Mouse (Mus musculus): ENCODE results near the gene Gstp3. TPM values are rescaled to one million over a fixed set of nuclear protein-coding genes. Genes with fewer than 3 reads are reported as not detected.

The Gstp3 gene
- total and polyA plus RNA-seq, 2 experiments from 2014 or later = not detected

DNA sequence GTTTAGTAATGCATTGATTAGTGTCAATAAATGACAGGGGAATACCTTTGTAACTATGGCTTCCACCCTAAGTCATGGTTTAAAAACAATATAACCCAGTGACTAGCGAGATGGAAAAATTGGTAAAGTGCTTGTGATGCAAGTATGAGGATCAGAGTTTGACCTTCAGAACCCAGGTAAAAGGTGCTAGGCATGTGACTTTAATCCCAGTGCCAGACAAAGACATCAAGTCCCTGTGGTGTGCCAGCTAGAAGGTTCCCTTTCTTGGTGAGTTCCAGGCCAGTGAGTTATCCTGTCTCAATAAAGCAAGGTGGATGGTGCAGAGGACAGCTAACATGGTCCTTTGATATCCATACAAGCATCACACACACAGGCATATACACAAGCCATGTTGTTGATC, 16.2 kb upstream of the Gstp3 start:
- H3K4me3 ChIP-seq (ENCODE audit: low read depth, low read length) = no peak overlapping the region
- H3K9me3 ChIP-seq (replicated peaks; ENCODE audit: control insufficient read depth, low read length) = no peaks in the 10 kb centered on the region
- no peak overlapping the region for H3K27ac ChIP-seq (ENCODE audit: low read depth)
- no peaks in the 10 kb centered on the region for H3K4me1 ChIP-seq (ENCODE audit: control insufficient read depth, insufficient read depth)
- H3K27me3 ChIP-seq (ENCODE audit: control insufficient read depth, insufficient read depth, low read length) = no peaks in the 10 kb centered on the region
- 87% methylated on average over 1 of the region's 1 CpGs for WGBS
- no peak for TF ChIP-seq EP300 (IDR thresholded peaks at IDR 0.05; ENCODE audit: low read depth)
- TF ChIP-seq CTCF (IDR thresholded peaks at IDR 0.05; ENCODE audit: low read depth) = no peak
- ATAC-seq (ENCODE audit: insufficient read depth, low read depth) (no peak), DNase-seq (ENCODE audit: low spot score) (no peak)
- H3K4me2 ChIP-seq (ENCODE audit: low read depth, low read length) = no peak overlapping the region
- no peak overlapping the region for H3K9ac ChIP-seq (replicated peaks; ENCODE audit: low read depth, low read length)
- H3K36me3 ChIP-seq (replicated peaks; ENCODE audit: control insufficient read depth, insufficient read depth, low read length) = no peaks in the 10 kb centered on the region

DNA sequence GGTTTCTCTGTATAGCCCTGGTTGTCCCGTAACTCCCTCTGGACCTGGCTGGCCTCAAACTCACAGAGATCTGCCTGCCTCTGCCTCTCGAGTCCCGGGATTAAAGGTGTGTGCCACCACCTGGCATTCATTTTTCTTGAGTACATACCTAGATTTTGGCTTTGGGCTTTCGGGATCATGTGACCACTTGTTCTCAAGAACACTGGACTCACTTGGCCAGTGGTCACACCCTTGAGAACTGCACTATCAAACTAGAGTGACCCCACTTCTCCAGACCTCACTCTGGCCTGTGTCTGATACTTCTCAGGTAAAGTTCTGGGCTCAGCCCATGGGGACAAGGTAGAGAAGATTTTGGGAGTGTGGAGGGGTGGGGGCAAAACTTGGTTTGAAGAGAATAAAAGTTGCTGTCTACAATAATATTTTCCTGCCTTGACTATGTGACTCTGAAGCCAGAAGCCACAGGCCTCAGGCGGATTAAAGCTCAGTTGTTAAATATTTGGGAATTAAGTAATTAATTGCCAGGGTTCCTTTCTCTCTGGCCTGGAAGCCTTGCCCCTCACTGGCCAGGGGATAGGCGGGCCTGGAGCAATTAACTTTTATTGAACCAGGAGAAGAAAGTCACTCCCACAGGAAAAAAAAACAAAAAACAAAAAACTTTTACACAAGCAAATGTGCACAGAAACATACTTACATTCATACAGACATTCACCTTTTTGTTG, 13.5 kb upstream of the Gstp3 start:
- no peaks in the 10 kb centered on the region for H3K27me3 ChIP-seq (ENCODE audit: control insufficient read depth, insufficient read depth, low read length)
- TF ChIP-seq EP300 (IDR thresholded peaks at IDR 0.05; ENCODE audit: low read depth) (no peak), CTCF (IDR thresholded peaks at IDR 0.05; ENCODE audit: low read depth) (no peak)
- no peak for DNase-seq (ENCODE audit: low spot score)
- H3K4me1 ChIP-seq (ENCODE audit: control insufficient read depth, insufficient read depth) = no peaks in the 10 kb centered on the region
- no peak overlapping the region for H3K4me2 ChIP-seq (ENCODE audit: low read depth, low read length)
- no peak for ATAC-seq (ENCODE audit: insufficient read depth, low read depth)
- no peak overlapping the region for H3K27ac ChIP-seq (ENCODE audit: low read depth)
- H3K9ac ChIP-seq (replicated peaks; ENCODE audit: low read depth, low read length) = no peak overlapping the region
- H3K4me3 ChIP-seq (ENCODE audit: low read depth, low read length) = no peak overlapping the region
- no peaks in the 10 kb centered on the region for H3K9me3 ChIP-seq (replicated peaks; ENCODE audit: control insufficient read depth, low read length)
- 85% methylated on average over 6 of the region's 6 CpGs for WGBS
- H3K36me3 ChIP-seq (replicated peaks; ENCODE audit: control insufficient read depth, insufficient read depth, low read length) = no peaks in the 10 kb centered on the region

DNA sequence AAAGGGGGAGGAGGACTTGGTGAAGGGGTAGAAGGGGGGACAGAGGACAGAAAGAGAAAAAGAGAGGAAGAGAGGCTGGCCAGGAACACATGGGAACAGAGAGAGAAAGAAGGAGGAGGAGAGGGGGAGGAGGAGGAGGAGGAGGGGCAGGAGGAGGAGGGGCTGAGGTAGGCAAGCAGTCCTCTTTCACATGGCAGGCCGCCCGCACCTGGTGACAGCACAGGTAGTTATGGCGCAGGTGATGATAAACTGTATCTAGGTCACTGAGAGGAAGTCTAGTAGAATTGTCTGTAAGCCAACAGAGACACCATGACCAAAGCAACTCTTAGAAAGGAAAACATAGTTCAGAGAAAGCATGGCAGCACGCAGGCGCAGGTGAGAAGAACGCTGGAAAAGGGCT, 12.0 kb upstream of the Gstp3 start:
- no peak overlapping the region for H3K27ac ChIP-seq (ENCODE audit: low read depth)
- 82% methylated on average over 6 of the region's 6 CpGs for WGBS
- TF ChIP-seq CTCF (IDR thresholded peaks at IDR 0.05; ENCODE audit: low read depth) (no peak), EP300 (IDR thresholded peaks at IDR 0.05; ENCODE audit: low read depth) (no peak)

DNA sequence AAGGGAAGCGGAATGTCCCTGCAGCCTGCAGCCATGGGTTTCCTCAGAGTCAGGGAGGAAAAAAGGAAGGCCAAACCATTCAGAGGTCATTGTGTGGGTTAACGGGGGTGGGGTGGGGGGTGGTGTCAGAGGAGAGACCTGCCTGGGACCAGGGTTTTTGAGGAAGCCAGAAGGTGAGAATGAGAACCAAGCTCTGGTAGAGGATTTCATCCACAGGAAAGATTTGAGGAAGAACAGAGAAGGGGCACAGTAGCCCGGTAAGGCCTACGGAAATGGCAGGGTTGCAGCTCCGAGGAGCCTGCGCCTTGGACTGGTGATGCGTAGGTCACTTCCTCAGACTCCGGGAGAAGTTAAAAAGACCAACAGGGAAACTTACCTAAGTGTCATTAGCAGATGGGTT, 11.4 kb upstream of the Gstp3 start:
- 68% methylated on average over 8 of the region's 8 CpGs for WGBS
- Histone ChIP-seq H3K4me3 (ENCODE audit: low read depth, low read length) (no peak overlapping the region), H3K9me3 (replicated peaks; ENCODE audit: control insufficient read depth, low read length) (no peaks in the 10 kb centered on the region), H3K4me1 (ENCODE audit: control insufficient read depth, insufficient read depth) (no peaks in the 10 kb centered on the region), H3K36me3 (replicated peaks; ENCODE audit: control insufficient read depth, insufficient read depth, low read length) (no peaks in the 10 kb centered on the region), H3K9ac (replicated peaks; ENCODE audit: low read depth, low read length) (no peak overlapping the region), H3K4me2 (ENCODE audit: low read depth, low read length) (no peak overlapping the region), H3K27ac (ENCODE audit: low read depth) (no peak overlapping the region), H3K27me3 (ENCODE audit: control insufficient read depth, insufficient read depth, low read length) (no peaks in the 10 kb centered on the region)
- ATAC-seq (ENCODE audit: insufficient read depth, low read depth) = no peak
- no peak for DNase-seq (ENCODE audit: low spot score)
- TF ChIP-seq EP300 (IDR thresholded peaks at IDR 0.05; ENCODE audit: low read depth) = no peak
- TF ChIP-seq CTCF (IDR thresholded peaks at IDR 0.05; ENCODE audit: low read depth) = no peak

More for the DNA sequence above, 12.0 kb upstream of the Gstp3 start:
- Histone ChIP-seq H3K4me2 (ENCODE audit: low read depth, low read length) (no peak overlapping the region), H3K36me3 (replicated peaks; ENCODE audit: control insufficient read depth, insufficient read depth, low read length) (no peaks in the 10 kb centered on the region), H3K4me3 (ENCODE audit: low read depth, low read length) (no peak overlapping the region), H3K27me3 (ENCODE audit: control insufficient read depth, insufficient read depth, low read length) (no peaks in the 10 kb centered on the region), H3K9me3 (replicated peaks; ENCODE audit: control insufficient read depth, low read length) (no peaks in the 10 kb centered on the region), H3K4me1 (ENCODE audit: control insufficient read depth, insufficient read depth) (no peaks in the 10 kb centered on the region), H3K9ac (replicated peaks; ENCODE audit: low read depth, low read length) (no peak overlapping the region)
- ATAC-seq (ENCODE audit: insufficient read depth, low read depth) = no peak
- no peak for DNase-seq (ENCODE audit: low spot score)

DNA sequence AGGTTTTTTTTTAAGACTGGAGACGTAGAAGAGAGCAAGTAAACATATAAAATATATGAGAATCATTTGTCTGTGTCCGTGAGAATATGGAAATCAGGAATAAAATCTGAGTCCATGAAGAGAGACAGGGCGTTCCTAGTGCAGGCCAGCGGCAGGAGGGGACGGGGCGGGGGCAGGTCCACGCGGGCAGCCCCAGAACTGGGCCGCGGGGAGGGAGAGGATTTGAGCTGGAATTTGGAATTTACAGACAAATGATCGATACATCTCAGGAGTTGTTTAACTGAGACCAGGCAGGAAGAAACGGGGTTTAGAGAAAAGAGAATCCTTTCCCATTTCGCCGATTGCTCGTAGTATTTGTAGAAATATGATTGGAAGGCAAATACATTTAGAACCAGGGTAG, 10.9 kb upstream of the Gstp3 start:
- Histone ChIP-seq H3K27ac (ENCODE audit: low read depth) (no peak overlapping the region), H3K4me2 (ENCODE audit: low read depth, low read length) (no peak overlapping the region), H3K4me3 (ENCODE audit: low read depth, low read length) (no peak overlapping the region), H3K9ac (replicated peaks; ENCODE audit: low read depth, low read length) (no peak overlapping the region), H3K27me3 (ENCODE audit: control insufficient read depth, insufficient read depth, low read length) (no peaks in the 10 kb centered on the region), H3K4me1 (ENCODE audit: control insufficient read depth, insufficient read depth) (no peaks in the 10 kb centered on the region), H3K36me3 (replicated peaks; ENCODE audit: control insufficient read depth, insufficient read depth, low read length) (no peaks in the 10 kb centered on the region), H3K9me3 (replicated peaks; ENCODE audit: control insufficient read depth, low read length) (no peaks in the 10 kb centered on the region)
- DNase-seq (ENCODE audit: low spot score) (no peak), ATAC-seq (ENCODE audit: insufficient read depth, low read depth) (no peak)
- no peak for TF ChIP-seq EP300 (IDR thresholded peaks at IDR 0.05; ENCODE audit: low read depth)
- no peak for TF ChIP-seq CTCF (IDR thresholded peaks at IDR 0.05; ENCODE audit: low read depth)
- WGBS = 78% methylated on average over 15 of the region's 15 CpGs
